27 mouse cellular contexts compared by ENCODE assay signal in the genomic region with DNA sequence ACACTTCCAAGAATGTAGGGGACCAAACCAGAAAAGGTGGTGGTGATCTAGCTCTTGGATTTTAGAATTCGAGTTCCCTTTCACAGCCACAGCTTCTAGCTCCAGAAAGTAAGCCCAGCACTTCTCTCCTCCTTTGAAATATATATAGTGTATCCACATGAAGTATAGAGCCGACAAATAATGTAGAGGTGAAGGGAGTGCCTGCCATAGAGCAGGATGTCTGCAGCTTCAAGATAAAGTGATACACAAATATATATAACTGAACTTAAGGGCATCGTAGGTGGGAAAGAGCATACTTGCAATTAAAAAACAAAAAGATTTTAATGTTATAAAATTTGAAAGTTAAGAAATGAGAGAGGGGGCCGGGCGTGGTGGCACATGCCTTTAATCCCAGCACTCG. TPM values are rescaled to one million over a fixed set of nuclear protein-coding genes. Genes with fewer than 3 reads are reported as not detected.
"Had no signal": no experiment of that assay in that cellular context is flagged by ENCODE, and none has a peak within 500 bp of the region (broad histone marks: within the 10 kb centered on the region; RNA-seq: fewer than 3 reads in every experiment).

No protein-coding gene starts in this region.

RNA-seq across cellular contexts. Expression of a gene that starts 15.8 kb away (rescaled TPM):
- total RNA-seq: gastrocnemius, adult 18-20 months; gastrocnemius, postnatal 36 days; heart, postnatal 36 days; hematopoietic stem cell, adult 5-6 weeks; hindbrain, postnatal 0 days; left cerebral cortex, postnatal 10 days; liver, adult 2 months had no signal
- polyA plus RNA-seq: heart, adult 2 months; heart, postnatal 0 days; hindbrain, embryonic 11.5 days; hindbrain, embryonic 13.5 days; kidney, adult 2 months; kidney, embryonic 15.5 days; kidney, postnatal 0 days; large intestine, adult 2 months; liver, adult 2 months had no signal

RNA-seq across cellular contexts. Expression of a gene that starts 46.9 kb away (rescaled TPM):
- total RNA-seq: gastrocnemius, adult 18-20 months; gastrocnemius, adult 8-10 months; gastrocnemius, postnatal 14 days; gastrocnemius, postnatal 36 days; heart, adult 2 months; heart, postnatal 14 days; heart, postnatal 36 days; hematopoietic stem cell, adult 5-6 weeks; hindbrain, postnatal 0 days; layer of hippocampus, postnatal 14 days; left cerebral cortex, adult 18-20 months; left cerebral cortex, postnatal 25 days; left cerebral cortex, postnatal 4 days; liver, adult 2 months had no signal
- polyA plus RNA-seq: heart, adult 2 months; heart, embryonic 11.5 days; heart, embryonic 15.5 days; heart, postnatal 0 days; intestine, embryonic 14.5 days; large intestine, adult 2 months; limb, embryonic 13.5 days; limb, embryonic 15.5 days had no signal
